Mouse (Mus musculus): ENCODE measurements at regions not wholly inside any gene's neighbourhood (a gene's known extent, or its start where the extent isn't known, plus 50 kb on each side); places are given as distances from the start of the nearest gene placed in this dataset.

GRCm38 (mm10) chr12:119527760-119528159, 213.7 kb downstream of the Macc1 start:
- no peak for DNase-seq

GRCm38 (mm10) chr12:119548376-119548775, 234.3 kb downstream of the Macc1 start:
- DNase-seq = peak; percentile 28

- DNase-seq = peak; percentile 17 to 32
Measured at GRCm38 (mm10) chr12:119576690-119577089, 262.6 kb downstream of the Macc1 start.

GRCm38 (mm10) chr12:119577280-119577679, 263.2 kb downstream of the Macc1 start:
- DNase-seq = no peak

- peak in 1 of 2 experiments; percentile 42 for DNase-seq
Measured at GRCm38 (mm10) chr12:119601361-119601760, 287.3 kb downstream of the Macc1 start.

- DNase-seq = no peak
Measured at GRCm38 (mm10) chr12:119624238-119624637, 310.2 kb downstream of the Macc1 start.

GRCm38 (mm10) chr12:119655366-119655765, 290.3 kb upstream of the Tmem196 start:
- DNase-seq = no peak
